Mouse (Mus musculus): ENCODE measurements around the gene Unc45a. TPM values are rescaled to one million over a fixed set of nuclear protein-coding genes. Genes with fewer than 3 reads are reported as not detected.
A peak's percentile ranks its signal among the peaks of the same experiment; 100 is the strongest.

Unc45a gene
- 57.0 and 65.7 TPM in 2 replicates for polyA plus RNA-seq (2015; fragmentation: Nextera tagmentation; extraction: Ambion mirVana)

DNA sequence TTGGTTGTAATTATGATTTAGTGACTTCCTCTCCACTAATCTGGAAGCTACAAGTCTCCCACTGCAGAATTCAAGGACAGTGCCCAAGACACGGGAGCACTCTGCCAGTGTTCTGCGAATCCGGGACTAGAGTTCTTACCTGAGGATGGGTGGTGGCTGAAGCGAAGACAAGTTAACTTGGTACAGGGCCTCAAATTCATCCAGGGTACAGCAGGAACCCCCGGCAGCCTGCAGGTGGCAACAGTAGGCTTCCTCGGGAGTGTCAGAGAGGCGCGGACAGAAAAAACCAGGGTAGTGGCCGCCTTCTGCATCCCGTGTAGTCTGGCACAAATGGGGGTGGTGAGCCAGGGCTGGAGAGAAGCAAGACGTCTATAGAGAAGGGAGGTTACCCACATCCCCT lies at the start of gene Unc45a:
Gene Unc45a (minus strand): TSS at position 213 of the 400 bp plus-strand sequence.
- peaks cover 34% of the 10 kb centered on the region for H3K4me1 ChIP-seq (ENCODE audit: control insufficient read depth, insufficient read depth, low read depth, low read length)
- H3K4me2 ChIP-seq (ENCODE audit: low read length), result peak within 1 kb of the TSS; percentile 87
- no peaks in the 10 kb centered on the region; the same call in 1 of the 2 replicates for H3K9me3 ChIP-seq (ENCODE audit: control insufficient read depth, low read length)
- ATAC-seq, result peak; percentile 12; the same call in 1 of the 2 replicates
- H3K36me3 ChIP-seq (ENCODE audit: control insufficient read depth, insufficient read depth, low read length), result peaks cover 8% of the 10 kb centered on the region
- 3% methylated on average over 11 of the region's 11 CpGs for WGBS
- peak within 1 kb of the TSS; percentile 71 for H3K4me3 ChIP-seq (ENCODE audit: low read length)
- no peaks in the 10 kb centered on the region for H3K27me3 ChIP-seq (replicated peaks; ENCODE audit: control insufficient read depth, insufficient read depth, low read length)
- H3K27ac ChIP-seq (ENCODE audit: low read depth, low read length), result peak within 1 kb of the TSS; percentile 93
- H3K9ac ChIP-seq (ENCODE audit: low read depth, low read length), result peak within 1 kb of the TSS; percentile 80

- 0 out of 2 replicates have a peak, but pooled peaks cover 3% of the 10 kb centered on the region for H3K4me1 ChIP-seq (ENCODE audit: control insufficient read depth, insufficient read depth, low read depth, low read length)
- WGBS, result 11% methylated on average over 32 of the region's 33 CpGs
- H3K36me3 ChIP-seq (ENCODE audit: control insufficient read depth, insufficient read depth, low read length), result peaks cover 29% of the 10 kb centered on the region
- H3K27me3 ChIP-seq (replicated peaks; ENCODE audit: control insufficient read depth, insufficient read depth, low read length), result no peaks in the 10 kb centered on the region; the same call in 1 of the 2 replicates
- H3K9ac ChIP-seq (ENCODE audit: low read depth, low read length), result peak within 1 kb of the TSS; percentile 13
- peak within 1 kb of the TSS; percentile 8 for H3K4me2 ChIP-seq (ENCODE audit: low read length)
- no peak; the same call in 1 of the 2 replicates for ATAC-seq
- H3K9me3 ChIP-seq (ENCODE audit: control insufficient read depth, low read length), result no peaks in the 10 kb centered on the region
- H3K27ac ChIP-seq (ENCODE audit: low read depth, low read length), result peak within 1 kb of the TSS; percentile 18; the same call in 1 of the 2 replicates
- H3K4me3 ChIP-seq (ENCODE audit: low read length), result peak within 1 kb of the TSS; percentile 13
Measured at GRCm38 (mm10) chr7:80387633-80388543, 47.1 kb upstream of the Unc45a start, which contains the start of gene Fes. Gene Fes (minus strand): TSS chr7:80387946.

DNA sequence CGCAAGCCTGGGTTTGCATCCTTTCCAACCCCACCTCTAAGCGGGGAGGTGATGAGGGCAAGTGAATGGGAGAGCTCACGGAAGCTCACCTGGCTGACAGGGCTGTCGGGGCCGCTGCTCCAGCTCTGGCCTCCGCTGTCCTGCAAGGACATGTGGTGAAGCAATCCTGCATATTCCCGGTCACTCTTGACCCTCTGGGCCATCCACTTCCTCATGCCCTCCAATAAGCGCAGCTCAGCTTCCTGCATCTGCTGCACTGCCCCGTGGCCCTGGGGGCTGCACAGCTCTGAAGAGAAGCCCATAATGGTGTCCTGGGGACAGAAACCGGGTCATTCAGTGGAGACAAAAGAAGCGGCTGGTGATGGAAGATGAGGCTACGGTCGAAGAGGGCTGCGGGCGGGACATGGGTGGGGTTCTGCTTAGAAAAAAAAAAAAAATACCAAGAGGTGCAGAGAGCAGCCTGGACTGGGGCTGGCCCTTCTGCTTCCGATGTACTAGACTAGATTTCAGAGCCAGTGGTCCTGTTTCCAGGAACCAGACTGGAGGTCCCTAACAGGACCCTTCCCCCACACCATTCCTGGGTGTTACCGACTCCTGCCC lies 46.3 kb upstream of the Unc45a start:
- no peak overlapping the region for H3K27ac ChIP-seq (ENCODE audit: low read depth, low read length)
- peak overlapping the region; percentile 11 for H3K9ac ChIP-seq (ENCODE audit: low read depth, low read length)
- no peak for ATAC-seq
- H3K4me2 ChIP-seq (ENCODE audit: low read length), result peak overlapping the region; percentile 8
- H3K4me1 ChIP-seq (ENCODE audit: control insufficient read depth, insufficient read depth, low read depth, low read length), result 0 out of 2 replicates have a peak, but pooled peaks cover 3% of the 10 kb centered on the region
- H3K4me3 ChIP-seq (ENCODE audit: low read length), result peak overlapping the region; percentile 13
- no peaks in the 10 kb centered on the region for H3K9me3 ChIP-seq (ENCODE audit: control insufficient read depth, low read length)
- WGBS, result 22% methylated on average over 17 of the region's 17 CpGs
- H3K36me3 ChIP-seq (ENCODE audit: control insufficient read depth, insufficient read depth, low read length), result peaks cover 21% of the 10 kb centered on the region
- no peaks in the 10 kb centered on the region; the same call in 1 of the 2 replicates for H3K27me3 ChIP-seq (replicated peaks; ENCODE audit: control insufficient read depth, insufficient read depth, low read length)

- Histone ChIP-seq H3K9me3 (ENCODE audit: control insufficient read depth, low read length) (no peaks in the 10 kb centered on the region), H3K4me2 (ENCODE audit: low read length) (peak overlapping the region; percentile 8; the same call in 1 of the 2 replicates), H3K4me3 (ENCODE audit: low read length) (no peak overlapping the region), H3K36me3 (ENCODE audit: control insufficient read depth, insufficient read depth, low read length) (peaks cover 17% of the 10 kb centered on the region), H3K27ac (ENCODE audit: low read depth, low read length) (no peak overlapping the region), H3K9ac (ENCODE audit: low read depth, low read length) (peak overlapping the region; percentile 27; the same call in 1 of the 2 replicates), H3K27me3 (replicated peaks; ENCODE audit: control insufficient read depth, insufficient read depth, low read length) (no peaks in the 10 kb centered on the region; the same call in 1 of the 2 replicates), H3K4me1 (ENCODE audit: control insufficient read depth, insufficient read depth, low read depth, low read length) (0 out of 2 replicates have a peak, but pooled peaks cover 3% of the 10 kb centered on the region)
- ATAC-seq, result peak; percentile 76
- 43% methylated on average over 18 of the region's 18 CpGs for WGBS
Measured at GRCm38 (mm10) chr7:80386235-80386930, 45.6 kb upstream of the Unc45a start.

GRCm38 (mm10) chr7:80382919-80383318 lies 42.1 kb upstream of the Unc45a start:
- Histone ChIP-seq H3K4me3 (ENCODE audit: low read length) (no peak overlapping the region), H3K4me1 (ENCODE audit: control insufficient read depth, insufficient read depth, low read depth, low read length) (no peaks in the 10 kb centered on the region), H3K27me3 (replicated peaks; ENCODE audit: control insufficient read depth, insufficient read depth, low read length) (no peaks in the 10 kb centered on the region; the same call in 1 of the 2 replicates), H3K9me3 (ENCODE audit: control insufficient read depth, low read length) (no peaks in the 10 kb centered on the region), H3K4me2 (ENCODE audit: low read length) (no peak overlapping the region), H3K9ac (ENCODE audit: low read depth, low read length) (no peak overlapping the region), H3K36me3 (ENCODE audit: control insufficient read depth, insufficient read depth, low read length) (no peaks in the 10 kb centered on the region), H3K27ac (ENCODE audit: low read depth, low read length) (no peak overlapping the region)
- WGBS, result 60% methylated on average over 11 of the region's 11 CpGs
- ATAC-seq, result no peak

DNA sequence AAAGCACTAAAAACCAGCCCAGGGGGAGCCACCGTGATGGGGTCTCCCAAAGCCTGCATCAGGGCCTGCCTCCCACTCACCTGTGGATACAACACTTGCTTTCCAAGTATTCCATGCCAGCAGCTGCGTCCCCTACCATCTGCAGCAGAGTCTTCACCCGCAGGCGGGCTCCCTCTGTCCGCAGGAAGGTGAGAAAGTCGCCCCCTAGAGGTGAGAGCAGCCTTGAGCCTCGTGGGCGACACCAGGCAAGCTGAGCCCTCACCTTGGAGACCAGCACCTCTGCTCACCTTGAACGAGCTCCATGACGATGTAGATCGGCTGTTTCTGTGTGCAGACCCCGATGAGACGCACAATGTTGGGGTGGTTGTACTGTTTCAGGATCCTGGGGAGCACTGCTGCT lies 38.7 kb upstream of the Unc45a start:
- Histone ChIP-seq H3K4me1 (ENCODE audit: control insufficient read depth, insufficient read depth, low read depth, low read length) (peaks cover 2% of the 10 kb centered on the region; the same call in 1 of the 2 replicates), H3K27ac (ENCODE audit: low read depth, low read length) (no peak overlapping the region), H3K27me3 (replicated peaks; ENCODE audit: control insufficient read depth, insufficient read depth, low read length) (no peaks in the 10 kb centered on the region), H3K4me2 (ENCODE audit: low read length) (no peak overlapping the region), H3K4me3 (ENCODE audit: low read length) (no peak overlapping the region), H3K9ac (ENCODE audit: low read depth, low read length) (no peak overlapping the region), H3K9me3 (ENCODE audit: control insufficient read depth, low read length) (no peaks in the 10 kb centered on the region), H3K36me3 (ENCODE audit: control insufficient read depth, insufficient read depth, low read length) (no peaks in the 10 kb centered on the region)
- no peak for ATAC-seq
- 58% methylated on average over 13 of the region's 13 CpGs for WGBS

- 38% methylated on average over 6 of the region's 6 CpGs for WGBS
- Histone ChIP-seq H3K9me3 (ENCODE audit: control insufficient read depth, low read length) (no peaks in the 10 kb centered on the region), H3K27ac (ENCODE audit: low read depth, low read length) (no peak overlapping the region), H3K4me2 (ENCODE audit: low read length) (no peak overlapping the region), H3K27me3 (replicated peaks; ENCODE audit: control insufficient read depth, insufficient read depth, low read length) (no peaks in the 10 kb centered on the region), H3K4me3 (ENCODE audit: low read length) (no peak overlapping the region), H3K4me1 (ENCODE audit: control insufficient read depth, insufficient read depth, low read depth, low read length) (peaks cover 2% of the 10 kb centered on the region; the same call in 1 of the 2 replicates), H3K36me3 (ENCODE audit: control insufficient read depth, insufficient read depth, low read length) (no peaks in the 10 kb centered on the region), H3K9ac (ENCODE audit: low read depth, low read length) (no peak overlapping the region; the same call in 1 of the 2 replicates)
- ATAC-seq, result no peak
Measured at GRCm38 (mm10) chr7:80377471-80377870, 36.7 kb upstream of the Unc45a start.

- ATAC-seq, result peak; percentile 34; the same call in 1 of the 2 replicates
- Histone ChIP-seq H3K4me1 (ENCODE audit: control insufficient read depth, insufficient read depth, low read depth, low read length) (peaks cover 2% of the 10 kb centered on the region; the same call in 1 of the 2 replicates), H3K9me3 (ENCODE audit: control insufficient read depth, low read length) (no peaks in the 10 kb centered on the region), H3K27ac (ENCODE audit: low read depth, low read length) (no peak overlapping the region), H3K4me3 (ENCODE audit: low read length) (no peak overlapping the region), H3K4me2 (ENCODE audit: low read length) (no peak overlapping the region), H3K36me3 (ENCODE audit: control insufficient read depth, insufficient read depth, low read length) (no peaks in the 10 kb centered on the region), H3K27me3 (replicated peaks; ENCODE audit: control insufficient read depth, insufficient read depth, low read length) (no peaks in the 10 kb centered on the region), H3K9ac (ENCODE audit: low read depth, low read length) (no peak overlapping the region)
- 43% methylated on average over 10 of the region's 10 CpGs for WGBS
Measured at GRCm38 (mm10) chr7:80376192-80376591, 35.4 kb upstream of the Unc45a start.

Measured in hindbrain, embryonic 16.5 days (tissue).